Mouse (Mus musculus) midbrain, postnatal 0 days (tissue): ENCODE measurements around the gene Gm20388. TPM values are rescaled to one million over a fixed set of nuclear protein-coding genes. Genes with fewer than 3 reads are reported as not detected.

Experiments
- ATAC-seq: fragments of 200-750 bp; cut with Nextera tagmentation; 2 replicates; pipeline ENCODE4 v1.8.0; 2017; ENCODE audit warnings: moderate number of reproducible peaks, mild to moderate bottlenecking, moderate TSS enrichment, moderate library complexity; ENCODE audit not compliant: low FRiP score
- DNase-seq: peaks from one replicate; pipeline ENCODE4 v3.0.0-alpha.2; 2015; ENCODE audit warnings: low spot score
- H3K27ac ChIP-seq: fragments of 300-500 bp; sonication (generic); 2 replicates; pipeline ENCODE4 v1.5.1; 2014; ENCODE audit warnings: low read depth, mild to moderate bottlenecking, low read length, mixed read lengths
- H3K27me3 ChIP-seq: fragments of 300-500 bp; sonication (generic); 2 replicates; pipeline ENCODE4 v1.6.1; 2014; ENCODE audit warnings: low read length, control low read depth, mixed read lengths; ENCODE audit not compliant: insufficient read depth
- H3K36me3 ChIP-seq: fragments of 300-500 bp; sonication (generic); 2 replicates; pipeline ENCODE4 v1.6.1; 2014; ENCODE audit warnings: low read length, control low read depth, mixed read lengths; ENCODE audit not compliant: insufficient read depth
- H3K4me1 ChIP-seq: fragments of 300-500 bp; sonication (generic); 2 replicates; pipeline ENCODE4 v1.6.1; 2014; ENCODE audit warnings: mild to moderate bottlenecking, control low read depth, antibody characterized with exemption, low read length, mixed read lengths; ENCODE audit not compliant: insufficient read depth
- H3K4me2 ChIP-seq: fragments of 300-500 bp; sonication (generic); 2 replicates; pipeline ENCODE4 v1.6.1; 2014; ENCODE audit warnings: low read depth, mild to moderate bottlenecking, low read length, mixed read lengths; ENCODE audit not compliant: poor library complexity, severe bottlenecking
- H3K4me3 ChIP-seq: fragments of 300-500 bp; sonication (generic); 2 replicates; pipeline ENCODE4 v1.5.1; 2014; ENCODE audit warnings: low read depth, mild to moderate bottlenecking, low read length, moderate library complexity
- H3K9ac ChIP-seq: fragments of 300-500 bp; sonication (generic); replicated peaks from 2 replicates; pipeline ENCODE4 v1.6.1; 2014; ENCODE audit warnings: mild to moderate bottlenecking, low read length, moderate library complexity, mixed read lengths; ENCODE audit not compliant: poor library complexity, severe bottlenecking
- H3K9me3 ChIP-seq: fragments of 300-500 bp; sonication (generic); 2 replicates; pipeline ENCODE4 v1.6.1; 2016; ENCODE audit warnings: low read length, control low read depth
- CTCF ChIP-seq: IDR thresholded peaks from 2 replicates; pipeline ENCODE4 v1.5.1; 2016; ENCODE audit warnings: antibody characterized with exemption, mild to moderate bottlenecking
- WGBS: fragments of 180-500 bp; shearing (Covaris S2); extraction: QIAGEN DNeasy Blood & Tissue Kit; methylation state at CpG from one replicate; pipeline ENCODE4 v1.1.7; 2014; 5-methylcytosine and 5-hydroxymethylcytosine counted together
- polyA plus RNA-seq: library from polyadenylated mRNA; unstranded; fragments of >200 nt; fragmentation: Nextera tagmentation; extraction: Ambion mirVana; gene quantifications from 2 replicates; pipeline ENCODE4 v1.2.1, GENCODE M21; 2015
- total RNA-seq: library from RNA; depleted of rRNA; stranded (reverse); fragments of >200 nt; gene quantifications from 2 replicates; pipeline ENCODE4 v1.2.3, GENCODE M21; 2014

Gm20388 gene
- total and polyA plus RNA-seq, 2 experiments from 2014 or later = 74.2 TPM; not detected in 1

DNA sequence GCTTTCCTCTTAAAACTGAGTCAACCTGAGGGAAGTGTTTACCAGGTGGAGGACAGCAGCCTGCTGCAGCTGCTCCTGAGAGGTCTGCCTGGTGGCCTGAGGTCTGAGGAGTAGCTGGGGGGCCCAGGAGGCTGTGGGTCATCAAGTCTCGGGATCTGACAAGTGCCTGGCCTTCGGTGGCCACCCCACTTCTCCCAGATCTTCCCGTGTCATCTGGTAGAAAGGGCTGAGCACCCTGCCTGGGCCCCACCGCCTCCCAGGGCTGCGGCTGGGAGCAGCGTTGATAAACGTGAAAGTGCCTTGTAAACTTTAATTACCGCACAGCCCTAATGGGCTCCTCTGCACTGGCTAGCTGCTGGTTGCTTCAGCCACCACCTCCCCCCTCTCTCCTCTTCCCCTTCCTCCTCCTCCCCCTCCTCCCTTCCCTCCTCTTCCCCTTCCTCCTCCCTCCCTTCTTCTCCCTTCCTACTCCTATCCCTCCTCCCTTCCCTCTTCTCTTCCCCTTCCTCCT, 1238.0 kb downstream of the Gm20388 start:
- WGBS = 64% methylated on average over 8 of the region's 8 CpGs
- TF ChIP-seq CTCF = no peak
- ATAC-seq = no peak

DNA sequence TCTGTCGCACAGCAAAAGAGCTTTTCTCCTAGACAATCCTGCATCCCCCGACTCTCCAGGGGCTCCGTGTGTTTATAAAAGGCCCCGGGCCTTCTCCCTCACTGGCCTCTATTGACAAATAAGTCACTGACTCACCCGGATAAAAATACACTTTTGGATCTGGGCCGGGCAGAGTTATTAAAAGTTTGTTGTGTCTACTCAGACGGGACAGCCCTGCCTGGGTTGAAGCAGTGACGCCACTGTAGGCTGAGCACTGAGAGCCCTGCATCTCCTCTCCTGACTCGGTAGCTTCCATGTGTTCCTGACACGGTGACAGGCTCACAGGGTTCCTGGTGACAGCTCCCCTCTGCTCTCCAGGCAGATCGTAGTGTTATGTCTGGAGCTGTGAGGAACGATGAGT, 1241.8 kb downstream of the Gm20388 start:
- DNase-seq = no peak
- H3K27ac ChIP-seq = no peak overlapping the region
- H3K9ac ChIP-seq = no peak overlapping the region
- H3K27me3 ChIP-seq = 0 out of 2 replicates have a peak, but pooled peaks cover 5% of the 10 kb centered on the region
- H3K4me2 ChIP-seq = no peak overlapping the region
- H3K9me3 ChIP-seq = no peaks in the 10 kb centered on the region
- no peak for TF ChIP-seq CTCF
- no peaks in the 10 kb centered on the region for H3K4me1 ChIP-seq
- no peak overlapping the region for H3K4me3 ChIP-seq
- 70% methylated on average over 12 of the region's 12 CpGs for WGBS
- no peaks in the 10 kb centered on the region for H3K36me3 ChIP-seq
- ATAC-seq = no peak

More for the DNA sequence above, 1238.0 kb downstream of the Gm20388 start:
- DNase-seq = no peak
- no peaks in the 10 kb centered on the region for H3K36me3 ChIP-seq
- no peak overlapping the region for H3K4me3 ChIP-seq
- H3K9ac ChIP-seq = no peak overlapping the region
- no peak overlapping the region for H3K4me2 ChIP-seq
- H3K27me3 ChIP-seq = 0 out of 2 replicates have a peak, but pooled peaks cover 5% of the 10 kb centered on the region
- no peaks in the 10 kb centered on the region for H3K9me3 ChIP-seq
- H3K4me1 ChIP-seq = no peaks in the 10 kb centered on the region
- no peak overlapping the region for H3K27ac ChIP-seq

DNA sequence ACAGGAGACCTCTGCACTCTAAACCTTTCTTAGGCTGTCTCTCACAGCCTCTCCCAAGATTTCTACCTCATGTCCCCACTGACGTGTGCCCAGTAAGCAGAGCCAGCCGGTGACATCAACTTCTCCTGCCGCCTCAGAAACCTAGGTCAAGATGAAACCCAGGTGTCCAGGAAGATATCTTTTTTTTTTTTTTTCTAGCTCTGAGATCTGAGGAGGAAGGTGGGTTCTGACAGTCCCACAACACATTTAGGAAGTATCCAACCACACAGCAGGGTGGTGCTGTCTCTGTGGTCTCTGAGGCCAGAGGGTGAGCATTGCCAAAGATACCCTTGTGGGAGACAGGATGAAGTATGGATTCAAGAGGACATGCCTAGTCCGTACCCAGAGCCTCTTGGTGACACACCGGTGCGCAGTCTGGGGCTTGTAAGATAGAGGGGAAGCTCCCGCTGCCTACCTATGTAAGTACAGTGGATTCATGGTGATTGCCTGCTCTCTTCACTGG, 1246.4 kb downstream of the Gm20388 start:
- Histone ChIP-seq H3K4me3 (no peak overlapping the region), H3K27me3 (no peaks in the 10 kb centered on the region), H3K27ac (no peak overlapping the region), H3K4me1 (no peaks in the 10 kb centered on the region), H3K4me2 (no peak overlapping the region), H3K9ac (no peak overlapping the region), H3K36me3 (no peaks in the 10 kb centered on the region), H3K9me3 (no peaks in the 10 kb centered on the region)
- TF ChIP-seq CTCF = no peak
- no peak for DNase-seq
- 94% methylated on average over 7 of the region's 7 CpGs for WGBS
- no peak for ATAC-seq

DNA sequence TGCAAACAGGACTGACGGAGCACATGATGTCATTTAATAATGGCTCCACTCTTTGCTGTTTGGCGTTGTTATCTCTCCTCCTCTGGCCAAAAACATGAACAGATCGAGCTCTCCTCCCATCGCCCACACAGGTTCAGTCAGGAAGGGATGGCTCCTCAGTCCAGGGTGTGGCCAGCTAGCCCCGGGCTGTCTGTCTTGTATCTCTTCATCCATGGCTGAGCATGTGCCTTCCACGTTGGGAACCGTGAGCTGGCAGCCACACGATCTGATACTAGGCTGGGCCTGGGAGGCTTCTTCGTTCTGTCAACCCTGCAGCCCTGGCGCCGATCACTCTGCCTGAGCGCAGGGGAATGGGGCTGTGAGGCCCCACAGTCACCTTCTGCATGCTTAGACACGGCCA, 1248.2 kb downstream of the Gm20388 start:
- no peak for TF ChIP-seq CTCF
- no peaks in the 10 kb centered on the region for H3K4me1 ChIP-seq
- H3K36me3 ChIP-seq = no peaks in the 10 kb centered on the region
- H3K4me2 ChIP-seq = no peak overlapping the region
- 81% methylated on average over 13 of the region's 13 CpGs for WGBS
- H3K9me3 ChIP-seq = no peaks in the 10 kb centered on the region
- ATAC-seq (no peak), DNase-seq (no peak)
- H3K9ac ChIP-seq = no peak overlapping the region
- H3K27ac ChIP-seq = no peak overlapping the region
- no peaks in the 10 kb centered on the region for H3K27me3 ChIP-seq
- no peak overlapping the region for H3K4me3 ChIP-seq

DNA sequence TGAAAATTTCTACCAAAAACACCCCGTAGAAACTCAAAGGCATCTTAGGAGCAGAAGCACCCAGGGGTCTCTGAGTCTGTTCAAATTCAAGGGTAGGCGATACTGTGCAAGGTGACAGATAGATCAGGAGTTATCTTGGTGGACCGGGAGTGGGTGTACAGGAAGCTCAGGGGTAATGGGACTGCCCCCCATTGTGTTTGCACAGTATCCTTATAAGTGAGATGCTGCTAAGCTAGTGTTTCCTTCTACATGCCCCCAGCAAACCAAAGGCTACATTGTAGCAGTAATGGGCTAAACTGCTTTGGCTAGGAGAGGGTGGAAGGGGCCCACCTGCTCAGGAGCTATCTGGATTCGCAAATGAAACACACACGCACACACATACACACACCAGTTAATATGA, 1250.8 kb downstream of the Gm20388 start:
- H3K4me3 ChIP-seq = no peak overlapping the region
- H3K9ac ChIP-seq = no peak overlapping the region
- DNase-seq (no peak), ATAC-seq (no peak)
- H3K9me3 ChIP-seq = no peaks in the 10 kb centered on the region
- no peak overlapping the region for H3K4me2 ChIP-seq
- 93% methylated on average over 5 of the region's 5 CpGs for WGBS
- no peaks in the 10 kb centered on the region for H3K4me1 ChIP-seq
- no peak for TF ChIP-seq CTCF
- no peaks in the 10 kb centered on the region for H3K36me3 ChIP-seq
- no peak overlapping the region for H3K27ac ChIP-seq
- no peaks in the 10 kb centered on the region for H3K27me3 ChIP-seq

DNA sequence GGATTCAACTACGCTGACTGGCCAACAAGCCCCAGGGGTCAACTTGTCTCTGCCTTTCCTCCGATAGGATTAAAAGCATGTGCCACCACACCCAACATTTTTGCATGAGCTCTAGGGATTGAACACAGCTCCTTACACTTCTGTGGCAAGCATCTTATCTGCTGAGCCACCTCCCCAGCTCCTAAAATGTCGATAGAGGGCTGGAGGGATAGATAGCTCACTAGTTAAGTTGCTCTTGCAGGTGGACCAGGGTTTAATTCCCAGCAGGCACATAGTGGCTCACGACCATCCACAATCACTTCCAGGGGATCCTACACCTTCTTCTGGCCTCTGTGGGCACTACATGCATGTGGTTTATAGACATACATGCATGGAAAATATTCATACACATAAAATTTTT, 1251.8 kb downstream of the Gm20388 start:
- DNase-seq = no peak
- ATAC-seq = no peak
- no peaks in the 10 kb centered on the region for H3K9me3 ChIP-seq
- no peak for TF ChIP-seq CTCF
- no peaks in the 10 kb centered on the region for H3K27me3 ChIP-seq
- WGBS = 75% methylated on average over 4 of the region's 4 CpGs
- H3K4me1 ChIP-seq = no peaks in the 10 kb centered on the region
- H3K4me2 ChIP-seq = no peak overlapping the region
- no peaks in the 10 kb centered on the region for H3K36me3 ChIP-seq
- H3K9ac ChIP-seq = no peak overlapping the region
- H3K4me3 ChIP-seq = no peak overlapping the region
- no peak overlapping the region for H3K27ac ChIP-seq
